Mouse (Mus musculus) liver, embryonic 16.5 days (tissue): ENCODE data around the gene Olfr19. TPM values are rescaled to one million over a fixed set of nuclear protein-coding genes. Genes with fewer than 3 reads are reported as not detected.
"Not testable (repeated sequence)": the region's sequence is repeated elsewhere in the genome, so short reads cannot be mapped to it uniquely, and the experiment has no call there.

ENCODE experiments used
- ATAC-seq: fragments of 200-750 bp; cut with Nextera tagmentation; 2 replicates; pipeline ENCODE4 v1.8.0; 2017; ENCODE audit warnings: low read depth, mild to moderate bottlenecking, moderate number of reproducible peaks, moderate library complexity
- H3K27ac ChIP-seq: fragments of 300-500 bp; sonication (generic); 2 replicates; pipeline ENCODE4 v1.5.1; 2014; ENCODE audit warnings: mild to moderate bottlenecking, low read length
- H3K27me3 ChIP-seq: fragments of 300-500 bp; sonication (generic); 2 replicates; pipeline ENCODE4 v1.6.1; 2014; ENCODE audit warnings: low read depth, low read length, mixed read lengths; ENCODE audit not compliant: control insufficient read depth, insufficient read depth
- H3K36me3 ChIP-seq: fragments of 300-500 bp; sonication (generic); 2 replicates; pipeline ENCODE4 v1.6.1; 2014; ENCODE audit warnings: mild to moderate bottlenecking; ENCODE audit not compliant: control insufficient read depth, insufficient read depth
- H3K4me1 ChIP-seq: fragments of 300-500 bp; sonication (generic); 2 replicates; pipeline ENCODE4 v1.6.1; 2014; ENCODE audit warnings: low read depth, low read length, mixed read lengths; ENCODE audit not compliant: control insufficient read depth
- H3K4me2 ChIP-seq: fragments of 300-500 bp; sonication (generic); 2 replicates; pipeline ENCODE4 v1.6.1; 2014; ENCODE audit warnings: low read depth, low read length, mixed read lengths
- H3K4me3 ChIP-seq: fragments of 300-500 bp; sonication (generic); 2 replicates; pipeline ENCODE4 v1.5.1; 2014; ENCODE audit warnings: low read depth, mild to moderate bottlenecking, low read length
- H3K9ac ChIP-seq: fragments of 300-500 bp; sonication (generic); 2 replicates; pipeline ENCODE4 v1.6.1; 2014; ENCODE audit warnings: low read depth, low read length
- H3K9me3 ChIP-seq: fragments of 300-500 bp; sonication (generic); replicated peaks from 2 replicates; pipeline ENCODE4 v1.6.1; 2016; ENCODE audit warnings: low read length; ENCODE audit not compliant: control insufficient read depth
- WGBS: fragments of 180-500 bp; shearing (Covaris S2); extraction: QIAGEN DNeasy Blood & Tissue Kit; methylation state at CpG from one replicate; pipeline ENCODE4 v1.1.7; 2014; ENCODE audit not compliant: insufficient replicate concordance; 5-methylcytosine and 5-hydroxymethylcytosine counted together
- polyA plus RNA-seq: library from polyadenylated mRNA; unstranded; fragments of >200 nt; fragmentation: Nextera tagmentation; extraction: Ambion mirVana; gene quantifications from 2 replicates; pipeline ENCODE4 v1.2.1, GENCODE M21; 2015

Olfr19 gene
- not detected in 2 replicates for polyA plus RNA-seq

- no peak for ATAC-seq
- 37% methylated on average over 2 of the region's 2 CpGs for WGBS
- Histone ChIP-seq H3K9ac (no peak within 1 kb of the TSS), H3K9me3 (no peaks in the 10 kb centered on the region), H3K36me3 (no peaks in the 10 kb centered on the region), H3K4me3 (no peak within 1 kb of the TSS), H3K27me3 (no peaks in the 10 kb centered on the region), H3K4me1 (no peaks in the 10 kb centered on the region), H3K27ac (no peak within 1 kb of the TSS), H3K4me2 (no peak within 1 kb of the TSS)
These were observed at the start of gene Olfr19 for GRCm38 (mm10) chr16:16676305-16676704. Gene Olfr19, minus strand, starts transcription at chr16:16676405.

- Histone ChIP-seq H3K36me3 (no peaks in the 10 kb centered on the region), H3K4me1 (no peaks in the 10 kb centered on the region), H3K27ac (no peak overlapping the region), H3K9me3 (no peaks in the 10 kb centered on the region), H3K9ac (no peak overlapping the region), H3K27me3 (no peaks in the 10 kb centered on the region), H3K4me3 (no peak overlapping the region), H3K4me2 (no peak overlapping the region)
- WGBS = 38% methylated on average over 3 of the region's 3 CpGs
- no peak for ATAC-seq
These were observed 8.8 kb upstream of the Olfr19 start for GRCm38 (mm10) chr16:16684975-16685374.

- H3K9ac ChIP-seq = no peak overlapping the region
- no peaks in the 10 kb centered on the region for H3K4me1 ChIP-seq
- WGBS = 43% methylated on average over 2 of the region's 2 CpGs
- H3K4me3 ChIP-seq = no peak overlapping the region
- H3K36me3 ChIP-seq = no peaks in the 10 kb centered on the region
- no peak overlapping the region for H3K4me2 ChIP-seq
- no peaks in the 10 kb centered on the region for H3K9me3 ChIP-seq
- H3K27me3 ChIP-seq = no peaks in the 10 kb centered on the region
- no peak overlapping the region for H3K27ac ChIP-seq
- ATAC-seq = no peak
These were observed 7.8 kb upstream of the Olfr19 start for GRCm38 (mm10) chr16:16684053-16684452.

GRCm38 (mm10) chr16:16664994-16665393 lies 11.2 kb downstream of the Olfr19 start:
- Histone ChIP-seq H3K27ac (no peak overlapping the region), H3K4me2 (no peak overlapping the region), H3K4me3 (no peak overlapping the region), H3K36me3 (no peaks in the 10 kb centered on the region), H3K4me1 (no peaks in the 10 kb centered on the region), H3K9ac (no peak overlapping the region), H3K9me3 (no peaks in the 10 kb centered on the region), H3K27me3 (no peaks in the 10 kb centered on the region)
- 50% methylated on average over 4 of the region's 4 CpGs for WGBS
- no peak for ATAC-seq

- not testable (repeated sequence) for H3K36me3 ChIP-seq, H3K4me3 ChIP-seq, H3K4me2 ChIP-seq, H3K4me1 ChIP-seq, H3K9ac ChIP-seq, H3K27ac ChIP-seq, H3K27me3 ChIP-seq, H3K9me3 ChIP-seq, ATAC-seq
These were observed 11.7 kb downstream of the Olfr19 start for GRCm38 (mm10) chr16:16664516-16664915.

GRCm38 (mm10) chr16:16645148-16645547 lies 31.1 kb downstream of the Olfr19 start:
- no peak for ATAC-seq
- H3K9me3 ChIP-seq = no peaks in the 10 kb centered on the region
- no peak overlapping the region for H3K27ac ChIP-seq
- H3K4me3 ChIP-seq = no peak overlapping the region
- no peaks in the 10 kb centered on the region for H3K36me3 ChIP-seq
- H3K9ac ChIP-seq = no peak overlapping the region
- no peak overlapping the region for H3K4me2 ChIP-seq
- H3K4me1 ChIP-seq = no peaks in the 10 kb centered on the region
- WGBS = 35% methylated on average over 1 of the region's 1 CpGs
- no peaks in the 10 kb centered on the region for H3K27me3 ChIP-seq

GRCm38 (mm10) chr16:16633730-16634129 lies 42.5 kb downstream of the Olfr19 start:
- H3K9me3 ChIP-seq = no peaks in the 10 kb centered on the region
- no peaks in the 10 kb centered on the region for H3K4me1 ChIP-seq
- no peak overlapping the region for H3K4me3 ChIP-seq
- H3K27ac ChIP-seq = no peak overlapping the region
- no peak overlapping the region for H3K4me2 ChIP-seq
- H3K27me3 ChIP-seq = no peaks in the 10 kb centered on the region
- H3K9ac ChIP-seq = no peak overlapping the region
- H3K36me3 ChIP-seq = no peaks in the 10 kb centered on the region
- ATAC-seq = no peak

Other genes with a start within 250 kb of the Olfr19 start
- 2.7 TPM in 2 replicates for gene Fgd4, start 75.9 kb downstream of the Olfr19 start, polyA plus RNA-seq
- gene Spag6l, start 153.1 kb upstream of the Olfr19 start, polyA plus RNA-seq = not detected in 2 replicates
- 17.5 and 20.5 TPM in 2 replicates for gene Igll1, start 187.6 kb upstream of the Olfr19 start, polyA plus RNA-seq
- 19.3 and 22.6 TPM in 2 replicates for gene Top3b, start 194.3 kb upstream of the Olfr19 start, polyA plus RNA-seq
- 12.4 and 15.4 TPM in 2 replicates for gene Vpreb1, start 194.4 kb upstream of the Olfr19 start, polyA plus RNA-seq
- gene Ppm1f, start 220.1 kb upstream of the Olfr19 start, polyA plus RNA-seq = 7.5 and 8.1 TPM in 2 replicates